Mouse (Mus musculus) liver, adult 2 months (tissue): ENCODE measurements at regions not wholly inside any gene's neighbourhood (a gene's known extent, or its start where the extent isn't known, plus 50 kb on each side); places are given as distances from the start of the nearest gene placed in this dataset.

Experiments
- DNase-seq: peaks from one replicate; pipeline ENCODE4 v3.0.0-alpha.2; 2011; ENCODE audit warnings: low read depth, low spot score; ENCODE audit errors: extremely low read depth
- H3K27ac ChIP-seq: fragments of 200-500 bp; replicated peaks from 2 replicates; pipeline ENCODE4 v1.5.1; 2012; ENCODE audit warnings: low read depth, mild to moderate bottlenecking, control low read depth, inconsistent platforms, low read length; ENCODE audit not compliant: insufficient read depth
- H3K27me3 ChIP-seq: fragments of 200-500 bp; 2 replicates; pipeline ENCODE4 v1.6.1; 2012; ENCODE audit warnings: mild to moderate bottlenecking, moderate library complexity, low read length, inconsistent platforms; ENCODE audit not compliant: control insufficient read depth, insufficient read depth
- H3K36me3 ChIP-seq: fragments of 200-500 bp; 2 replicates; pipeline ENCODE4 v1.6.1; 2012; ENCODE audit warnings: low read length, inconsistent platforms; ENCODE audit not compliant: control insufficient read depth, insufficient read depth
- H3K4me1 ChIP-seq: fragments of 200-500 bp; 2 replicates; pipeline ENCODE4 v1.6.1; 2011; ENCODE audit warnings: low read length; ENCODE audit not compliant: control insufficient read depth, insufficient read depth
- H3K4me3 ChIP-seq: fragments of 200-500 bp; 2 replicates; pipeline ENCODE4 v1.5.1; 2011; ENCODE audit warnings: low read depth, mild to moderate bottlenecking, control low read depth, low read length, moderate library complexity; ENCODE audit not compliant: insufficient read depth
- H3K79me2 ChIP-seq: fragments of 200-500 bp; 2 replicates; pipeline ENCODE4 v1.6.1; 2012; ENCODE audit warnings: inconsistent platforms, mild to moderate bottlenecking, low read length, moderate library complexity; ENCODE audit not compliant: control insufficient read depth, insufficient read depth
- H3K9ac ChIP-seq: fragments of 200-500 bp; 2 replicates; pipeline ENCODE4 v1.6.1; 2012; ENCODE audit warnings: low read depth, mild to moderate bottlenecking, control low read depth, inconsistent platforms, low read length
- CTCF ChIP-seq: fragments of 200-500 bp; IDR thresholded peaks from 2 replicates; pipeline ENCODE4 v1.5.1; 2011; ENCODE audit warnings: low read depth, low read length, control low read depth
- POLR2A ChIP-seq: fragments of 200-500 bp; IDR thresholded peaks from 2 replicates; pipeline ENCODE4 v1.6.1; 2011; ENCODE audit warnings: low read length, control low read depth; ENCODE audit not compliant: insufficient read depth; ENCODE audit errors: extremely low read depth
- WGBS: fragments of 180-500 bp; shearing (Covaris S2); methylation state at CpG from one replicate; pipeline ENCODE4 v1.1.7; 2018; 5-methylcytosine and 5-hydroxymethylcytosine counted together

DNA sequence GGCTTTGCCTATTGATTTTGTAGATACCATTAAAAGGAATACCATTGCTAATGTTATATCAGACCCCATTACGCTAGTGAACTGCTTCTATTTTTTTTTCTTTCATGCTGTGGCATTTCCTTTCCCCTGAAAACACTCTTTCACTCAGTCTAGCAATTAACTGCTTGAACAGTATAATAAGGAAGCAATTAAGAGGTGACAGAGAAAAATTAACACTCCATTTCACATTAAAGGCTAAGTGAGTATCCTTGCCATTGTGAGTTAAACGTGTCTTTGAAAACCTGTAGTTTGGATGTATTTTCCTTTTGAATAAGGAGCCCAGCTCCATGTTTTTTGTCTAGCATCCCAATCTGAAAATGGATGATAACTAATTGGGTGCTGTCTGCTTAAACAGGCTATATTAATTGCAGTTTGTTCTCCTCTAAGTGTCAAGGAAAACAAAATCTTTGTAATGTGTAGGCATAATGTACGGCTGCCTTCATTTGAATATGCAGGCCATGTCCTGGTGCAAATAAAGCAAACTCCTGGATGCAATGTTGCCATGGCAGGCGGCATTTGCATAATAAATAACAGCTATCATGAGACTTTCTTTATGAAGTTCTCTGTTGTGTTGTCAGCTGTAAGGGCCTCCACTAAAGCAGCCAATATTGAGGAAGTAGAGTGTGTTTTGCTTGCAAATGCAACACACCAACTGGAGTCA, 423.3 kb downstream of the Zic3 start:
- Histone ChIP-seq H3K27ac (no peak overlapping the region), H3K27me3 (no peaks in the 10 kb centered on the region), H3K79me2 (no peaks in the 10 kb centered on the region), H3K4me3 (no peak overlapping the region), H3K4me1 (no peaks in the 10 kb centered on the region), H3K9ac (no peak overlapping the region), H3K36me3 (no peaks in the 10 kb centered on the region)
- TF ChIP-seq POLR2A, result no peak
- no peak for TF ChIP-seq CTCF
- WGBS, result 77% methylated on average over 4 of the region's 4 CpGs
- no peak for DNase-seq

DNA sequence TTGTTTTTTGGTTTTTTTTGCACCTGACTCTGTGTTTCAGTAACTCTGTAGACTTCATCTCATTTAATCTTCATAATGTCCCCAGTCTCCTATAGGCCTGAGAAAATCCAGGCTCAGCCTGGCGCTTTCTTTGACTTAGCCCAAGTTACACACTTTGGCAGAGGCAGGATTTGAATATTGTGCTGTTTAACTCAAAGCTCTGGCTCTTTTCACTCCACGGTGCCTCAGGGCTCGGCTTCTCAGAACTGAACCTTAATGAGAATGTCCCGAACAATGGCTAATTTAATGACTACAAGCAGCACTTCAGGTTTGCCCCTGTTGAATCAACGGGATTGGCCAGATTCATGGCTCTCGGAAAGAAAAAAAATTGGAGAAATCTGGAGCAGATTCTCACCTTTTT, 425.1 kb downstream of the Zic3 start:
- TF ChIP-seq POLR2A (no peak), CTCF (no peak)
- Histone ChIP-seq H3K9ac (no peak overlapping the region), H3K4me1 (no peaks in the 10 kb centered on the region), H3K4me3 (no peak overlapping the region), H3K79me2 (no peaks in the 10 kb centered on the region), H3K27ac (no peak overlapping the region), H3K36me3 (no peaks in the 10 kb centered on the region), H3K27me3 (no peaks in the 10 kb centered on the region)
- 77% methylated on average over 6 of the region's 6 CpGs for WGBS
- no peak for DNase-seq

DNA sequence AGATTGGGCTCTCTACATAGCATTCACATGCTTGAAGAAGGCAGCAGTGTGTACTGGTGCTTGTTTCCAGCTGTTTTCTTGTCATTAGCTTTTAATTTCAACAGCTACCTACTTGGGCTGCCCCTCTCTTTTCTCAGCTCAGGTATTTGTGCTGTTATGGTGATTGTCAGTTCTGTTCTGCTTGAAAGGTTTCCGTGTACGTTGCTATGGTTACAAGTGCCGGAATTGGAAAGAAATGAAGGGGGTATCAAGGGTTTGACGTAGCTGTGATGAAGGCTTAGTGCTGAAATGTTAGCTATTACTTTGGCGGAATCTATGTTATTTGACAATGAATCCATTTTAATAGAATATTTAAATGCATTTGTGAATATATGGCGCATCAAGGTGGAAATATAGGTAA, 439.5 kb upstream of the 4930550L24Rik start:
- no peaks in the 10 kb centered on the region for H3K36me3 ChIP-seq
- no peaks in the 10 kb centered on the region for H3K27me3 ChIP-seq
- no peak for TF ChIP-seq CTCF
- no peak for TF ChIP-seq POLR2A
- WGBS, result 78% methylated on average over 6 of the region's 6 CpGs
- H3K79me2 ChIP-seq, result no peaks in the 10 kb centered on the region
- no peak for DNase-seq
- no peaks in the 10 kb centered on the region for H3K4me1 ChIP-seq
- no peak overlapping the region for H3K9ac ChIP-seq
- no peak overlapping the region for H3K4me3 ChIP-seq
- no peak overlapping the region for H3K27ac ChIP-seq

DNA sequence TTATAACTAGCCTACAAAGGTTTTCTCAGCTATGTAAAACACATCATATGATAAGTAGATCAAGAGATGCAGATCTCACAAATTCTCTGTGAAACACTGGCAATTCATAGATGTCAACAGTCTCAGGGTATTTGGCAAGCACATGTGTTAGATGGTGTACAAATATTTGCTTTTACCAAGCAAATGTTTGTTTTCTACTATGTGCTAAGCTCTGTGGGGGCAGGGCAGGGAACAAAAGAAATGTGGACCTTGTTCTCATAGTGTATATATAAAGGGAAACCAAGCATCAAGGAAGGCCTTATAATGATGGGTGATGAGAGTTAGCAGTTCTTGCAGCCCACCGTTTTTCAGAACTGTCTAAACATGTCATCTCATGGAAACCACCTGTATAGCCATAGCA, 438.2 kb upstream of the 4930550L24Rik start:
- no peaks in the 10 kb centered on the region for H3K79me2 ChIP-seq
- H3K27me3 ChIP-seq, result no peaks in the 10 kb centered on the region
- DNase-seq, result peak; percentile 58
- H3K4me1 ChIP-seq, result no peaks in the 10 kb centered on the region
- H3K36me3 ChIP-seq, result no peaks in the 10 kb centered on the region
- 63% methylated on average over 1 of the region's 1 CpGs for WGBS
- H3K9ac ChIP-seq, result no peak overlapping the region
- H3K27ac ChIP-seq, result no peak overlapping the region
- H3K4me3 ChIP-seq, result no peak overlapping the region
- TF ChIP-seq CTCF (no peak), POLR2A (no peak)

DNA sequence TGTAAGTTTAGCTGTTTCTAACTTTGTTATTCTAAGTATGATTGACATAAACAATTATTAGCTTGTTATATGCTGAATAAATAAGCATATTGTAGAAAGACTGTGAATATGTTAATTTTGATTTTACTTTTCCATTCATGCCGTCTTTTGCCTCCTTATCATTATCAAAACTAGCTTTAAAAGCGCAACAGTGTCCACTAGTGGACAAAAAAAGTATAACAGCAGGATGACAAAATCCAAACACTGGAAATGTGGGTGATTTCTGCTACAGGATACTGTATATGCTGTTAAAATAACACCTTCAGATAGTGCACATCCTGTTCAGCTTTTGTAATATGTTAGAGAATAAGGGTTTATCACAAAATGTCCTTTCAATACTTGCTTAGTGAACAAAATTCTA, 418.3 kb upstream of the 4930550L24Rik start:
- Histone ChIP-seq H3K27ac (no peak overlapping the region), H3K79me2 (no peaks in the 10 kb centered on the region), H3K36me3 (no peaks in the 10 kb centered on the region), H3K27me3 (no peaks in the 10 kb centered on the region), H3K9ac (no peak overlapping the region), H3K4me1 (no peaks in the 10 kb centered on the region), H3K4me3 (no peak overlapping the region)
- WGBS, result 2% methylated on average over 2 of the region's 2 CpGs
- no peak for DNase-seq
- TF ChIP-seq POLR2A (no peak), CTCF (peak; percentile 47)

DNA sequence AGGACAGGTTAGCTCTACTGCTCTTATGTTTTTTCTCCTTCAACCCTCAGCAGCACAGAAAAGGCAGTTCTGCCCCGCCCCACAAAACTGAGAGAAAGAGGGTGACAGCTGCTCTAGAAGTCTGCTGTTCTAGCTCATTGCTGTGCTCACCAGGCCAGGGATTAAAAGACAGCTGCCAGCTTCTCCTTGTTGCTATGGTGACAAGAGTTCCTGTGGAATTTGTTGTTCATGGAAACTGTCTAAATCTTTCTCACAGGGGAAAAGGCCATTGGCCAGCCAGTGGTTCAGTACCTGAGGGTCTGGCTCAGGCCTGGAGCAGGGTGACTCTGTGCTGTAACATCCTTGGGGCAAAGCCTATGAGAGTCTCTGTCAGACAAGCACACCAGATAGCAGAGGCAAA, 405.6 kb upstream of the 4930550L24Rik start:
- H3K27me3 ChIP-seq, result no peaks in the 10 kb centered on the region
- H3K27ac ChIP-seq, result no peak overlapping the region
- H3K79me2 ChIP-seq, result no peaks in the 10 kb centered on the region
- WGBS, result 82% methylated on average over 1 of the region's 1 CpGs
- no peaks in the 10 kb centered on the region for H3K36me3 ChIP-seq
- H3K9ac ChIP-seq, result no peak overlapping the region
- no peak overlapping the region for H3K4me3 ChIP-seq
- no peaks in the 10 kb centered on the region for H3K4me1 ChIP-seq
- TF ChIP-seq CTCF (no peak), POLR2A (no peak)
- DNase-seq, result no peak
